In genomic region chr8:64515923-64516322, GRCm38 (mm10) we compare ENCODE assay signal across 27 mouse cellular contexts.
DNase-seq lines count a peak whose midpoint lies in the region; ATAC-seq and TF ChIP-seq lines count a peak whose summit lies in the region.
"Had no signal": no experiment of that assay in that cellular context is flagged by ENCODE, and none has a peak within 500 bp of the region (broad histone marks: within the 10 kb centered on the region; RNA-seq: fewer than 3 reads in every experiment).

No protein-coding gene starts in this region.

- peaks cover 5% of the 10 kb centered on the region for H3K4me1 ChIP-seq in limb, embryonic 14.5 days (ENCODE audit: control insufficient read depth, insufficient read depth, low read length)
- H3K4me1 ChIP-seq: embryonic facial prominence, embryonic 15.5 days; forebrain, embryonic 10.5 days; heart, embryonic 15.5 days; hindbrain, embryonic 13.5 days; limb, embryonic 12.5 days; megakaryocyte, embryonic 14.5 days; neural tube, embryonic 15.5 days had no signal

- TF ChIP-seq POLR2A in limb, embryonic 14.5 days (IDR thresholded peaks at IDR 0.05; ENCODE audit: borderline replicate concordance, extremely low read depth, insufficient read depth, insufficient read length) = no peak

- intact Hi-C loops in gastrocnemius, postnatal 36 days (cut with DNase I) = no loop called here
- intact Hi-C loops in left cerebral cortex, postnatal 4 days (cut with DNase I) = no loop called here

- H3K27ac ChIP-seq in limb, embryonic 14.5 days (replicated peaks; ENCODE audit: low read depth, low read length) = no peak overlapping the region
- H3K27ac ChIP-seq: embryonic facial prominence, embryonic 15.5 days; forebrain, embryonic 10.5 days; heart, embryonic 15.5 days; hindbrain, embryonic 13.5 days; limb, embryonic 12.5 days; neural tube, embryonic 15.5 days had no signal

- peak; percentile 63; the same call in 1 of the 2 replicates for ATAC-seq in limb, embryonic 14.5 days (ENCODE audit: low FRiP score, low read depth)
- ATAC-seq: activated CD4-positive, CD25-positive, alpha-beta regulatory T cell, adult 4 months; forebrain, postnatal 0 days; inflammation-experienced regulatory T-cells, adult 6 months; liver, postnatal 0 days had no signal

- H3K4me2 ChIP-seq in limb, embryonic 14.5 days (replicated peaks; ENCODE audit: low read depth, low read length, severe bottlenecking) = no peak overlapping the region
- H3K4me2 ChIP-seq: embryonic facial prominence, embryonic 15.5 days; heart, embryonic 15.5 days; hindbrain, embryonic 13.5 days; limb, embryonic 12.5 days; neural tube, embryonic 15.5 days had no signal

- H3K9me3 ChIP-seq in limb, embryonic 14.5 days (ENCODE audit: control insufficient read depth, low read length) = peaks cover 5% of the 10 kb centered on the region; the same call in 1 of the 2 replicates
- H3K9me3 ChIP-seq: embryonic facial prominence, embryonic 15.5 days; G1E; heart, embryonic 15.5 days; hindbrain, embryonic 13.5 days; neural tube, embryonic 15.5 days had no signal

- H3K36me3 ChIP-seq in limb, embryonic 14.5 days (ENCODE audit: control insufficient read depth, insufficient read depth, low read length) = no peaks in the 10 kb centered on the region
- H3K36me3 ChIP-seq: embryonic facial prominence, embryonic 15.5 days; forebrain, embryonic 10.5 days; G1E; heart, embryonic 15.5 days; hindbrain, embryonic 13.5 days; limb, embryonic 12.5 days; neural tube, embryonic 15.5 days had no signal

- DNase-seq in gastrocnemius, postnatal 10 days = peak; percentile 8
- DNase-seq in gastrocnemius, postnatal 36 days = no peak
- DNase-seq in kidney, adult 9 months = peak; percentile 9
- no peak for DNase-seq in kidney, adult 8-10 months
- peak; percentile 22 for DNase-seq in gastrocnemius, postnatal 25 days
- DNase-seq in limb, embryonic 14.5 days (ENCODE audit: low spot score) = peak; percentile 47
- no peak for DNase-seq in spleen, postnatal 36 days (ENCODE audit: low spot score in 2 of 2)
- DNase-seq in left cerebral cortex, postnatal 4 days = no peak
- DNase-seq: adrenal gland, postnatal 10 days; cerebellum, postnatal 10 days; forebrain, postnatal 0 days; liver, postnatal 0 days; lung, postnatal 14 days; midbrain, embryonic 14.5 days; right cerebral cortex, postnatal 25 days; thymus, adult 2 months had no signal

- H3K4me3 ChIP-seq in limb, embryonic 14.5 days (replicated peaks; ENCODE audit: low read length) = no peak overlapping the region
- H3K4me3 ChIP-seq: embryonic facial prominence, embryonic 15.5 days; forebrain, embryonic 10.5 days; heart, embryonic 15.5 days; hindbrain, embryonic 13.5 days; limb, embryonic 12.5 days; megakaryocyte, embryonic 14.5 days; myocyte; neural tube, embryonic 15.5 days had no signal

- WGBS in limb, embryonic 14.5 days = 53% methylated on average over 5 of the region's 5 CpGs

- no peak overlapping the region for H3K9ac ChIP-seq in limb, embryonic 14.5 days (ENCODE audit: low read depth, low read length, severe bottlenecking)
- H3K9ac ChIP-seq: embryonic facial prominence, embryonic 15.5 days; forebrain, postnatal 0 days; heart, embryonic 15.5 days; hindbrain, embryonic 13.5 days; limb, embryonic 12.5 days; liver, postnatal 0 days; neural tube, embryonic 15.5 days had no signal

- no peaks in the 10 kb centered on the region for H3K27me3 ChIP-seq in limb, embryonic 14.5 days (ENCODE audit: control insufficient read depth, insufficient read depth, low read length)
- H3K27me3 ChIP-seq: embryonic facial prominence, embryonic 15.5 days; heart, embryonic 15.5 days; hindbrain, embryonic 13.5 days; limb, embryonic 12.5 days; megakaryocyte, embryonic 14.5 days; neural tube, embryonic 15.5 days had no signal

Comparison
In these comparisons a context has a peak if more than half of its experiments do, and no peak if none do; other contexts are left out.
1. DNase-seq: peak in gastrocnemius, postnatal 10 days (single experiment), kidney, adult 9 months (single experiment), gastrocnemius, postnatal 25 days (single experiment) and limb, embryonic 14.5 days (single experiment); none in gastrocnemius, postnatal 36 days (0 of 2), kidney, adult 8-10 months (0 of 2), spleen, postnatal 36 days (0 of 2) and left cerebral cortex, postnatal 4 days (single experiment).